Mouse (Mus musculus): ENCODE measurements around the gene Ccdc34. TPM values are rescaled to one million over a fixed set of nuclear protein-coding genes. Genes with fewer than 3 reads are reported as not detected.
A peak's percentile ranks its signal among the peaks of the same experiment; 100 is the strongest.

Ccdc34 gene
- polyA plus RNA-seq, 1 experiment from 2014 or later, result 33.5 TPM

DNA sequence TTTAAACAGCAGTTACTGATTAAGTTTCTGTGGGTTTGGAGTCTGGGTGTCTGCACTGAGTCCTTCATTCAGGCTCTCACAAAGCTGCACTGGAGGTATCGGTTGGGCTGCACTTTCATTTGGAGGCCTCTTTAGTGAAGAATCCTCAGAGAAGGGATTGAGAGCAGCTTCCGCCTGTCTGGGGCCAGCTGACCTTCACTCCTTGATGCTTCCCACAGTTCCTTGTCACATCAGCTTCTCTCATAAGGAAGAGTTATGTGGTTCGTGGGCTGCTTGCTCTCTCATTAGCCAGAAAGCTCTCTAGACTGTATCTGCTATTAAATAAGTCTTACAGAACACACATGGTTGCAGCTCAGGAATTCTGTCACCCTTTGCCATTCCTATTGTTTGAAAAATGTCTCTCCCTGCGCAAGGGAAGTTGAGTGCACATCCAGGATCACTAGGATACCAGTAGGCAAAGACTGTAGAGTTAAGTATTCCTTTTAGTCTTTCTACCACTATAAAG is 173.6 kb downstream of the Ccdc34 start:
- Histone ChIP-seq H3K4me3 (replicated peaks; ENCODE audit: low read length) (no peak overlapping the region), H3K36me3 (ENCODE audit: control insufficient read depth, insufficient read depth) (no peaks in the 10 kb centered on the region), H3K9ac (replicated peaks; ENCODE audit: low read depth, low read length) (no peak overlapping the region), H3K4me1 (replicated peaks; ENCODE audit: control insufficient read depth, insufficient read depth, low read length) (peaks cover 10% of the 10 kb centered on the region), H3K27me3 (replicated peaks; ENCODE audit: control insufficient read depth, insufficient read depth, low read length) (no peaks in the 10 kb centered on the region), H3K9me3 (ENCODE audit: control insufficient read depth, low read length) (no peaks in the 10 kb centered on the region), H3K4me2 (ENCODE audit: low read length) (no peak overlapping the region), H3K27ac (ENCODE audit: low read length) (no peak overlapping the region)
- no peak for ATAC-seq
- 61% methylated on average over 4 of the region's 4 CpGs for WGBS

DNA sequence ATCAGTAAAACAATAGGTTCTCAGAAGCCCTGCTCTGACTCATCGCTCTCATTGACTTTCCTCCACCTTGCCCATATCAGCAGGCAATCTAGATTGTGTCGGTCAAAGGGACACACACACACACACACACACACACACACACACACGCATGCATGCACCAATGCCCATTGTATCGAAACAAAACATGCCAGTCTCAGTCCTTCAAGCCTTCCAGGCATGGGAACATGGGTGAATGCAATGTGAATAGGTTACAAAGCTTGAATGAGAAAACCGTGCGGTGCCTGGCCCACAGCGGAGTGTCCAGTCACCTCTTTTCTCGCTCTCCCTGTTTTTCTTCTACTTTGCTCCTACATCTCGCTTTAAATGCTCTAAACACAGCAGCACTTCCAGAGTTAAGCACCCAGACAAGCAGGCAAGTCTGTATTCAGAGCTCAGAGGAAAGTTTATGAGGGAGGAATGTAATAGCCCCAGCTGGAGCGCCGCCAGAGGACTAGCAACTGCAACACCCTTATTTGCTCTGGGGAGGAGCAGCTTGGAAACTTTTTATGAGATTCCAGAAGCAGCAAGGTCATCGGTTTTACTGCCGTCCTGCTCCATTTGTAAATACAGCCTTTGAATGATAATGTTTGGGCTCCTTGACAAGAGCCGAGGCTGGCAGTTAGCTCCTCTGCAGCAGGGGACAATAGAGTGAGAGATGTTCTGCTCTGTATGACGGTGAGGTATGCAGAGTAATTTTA is 174.5 kb downstream of the Ccdc34 start:
- Histone ChIP-seq H3K9me3 (ENCODE audit: control insufficient read depth, low read length) (no peaks in the 10 kb centered on the region), H3K27ac (ENCODE audit: low read length) (no peak overlapping the region), H3K27me3 (replicated peaks; ENCODE audit: control insufficient read depth, insufficient read depth, low read length) (no peaks in the 10 kb centered on the region), H3K4me1 (replicated peaks; ENCODE audit: control insufficient read depth, insufficient read depth, low read length) (peaks cover 10% of the 10 kb centered on the region), H3K4me3 (replicated peaks; ENCODE audit: low read length) (no peak overlapping the region), H3K9ac (replicated peaks; ENCODE audit: low read depth, low read length) (no peak overlapping the region), H3K36me3 (ENCODE audit: control insufficient read depth, insufficient read depth) (no peaks in the 10 kb centered on the region), H3K4me2 (ENCODE audit: low read length) (peak overlapping the region; percentile 18)
- ATAC-seq, result peak; percentile 59
- WGBS, result 10% methylated on average over 15 of the region's 15 CpGs

DNA sequence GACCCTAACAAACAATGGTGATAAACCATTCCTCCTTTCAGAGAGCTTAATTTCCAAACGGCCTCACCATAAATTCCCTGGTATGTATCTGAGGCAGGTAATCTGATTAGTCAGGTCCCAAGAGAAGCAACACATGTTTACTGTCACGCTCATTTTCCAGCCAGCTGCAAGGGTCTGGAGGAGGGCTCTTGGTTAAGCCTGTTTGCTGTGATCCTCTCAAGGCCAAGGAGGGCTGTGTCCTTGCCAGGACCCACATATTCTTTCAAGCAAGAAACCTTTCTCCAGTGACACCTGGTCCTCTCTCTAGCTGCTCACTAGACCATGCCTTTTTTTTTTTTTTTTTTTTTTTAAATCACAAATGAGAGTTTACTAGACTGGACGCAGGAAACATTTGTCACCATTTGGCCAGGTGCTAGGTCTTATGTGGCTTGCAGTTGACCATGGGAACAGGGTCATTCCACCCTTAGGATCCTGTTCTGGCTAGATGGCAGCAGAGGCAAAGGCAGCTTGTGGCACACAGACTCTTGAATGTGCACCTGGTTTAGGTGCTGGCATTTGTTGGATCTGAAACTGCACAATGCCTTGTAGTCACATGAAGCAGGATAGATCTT is 175.2 kb downstream of the Ccdc34 start:
- no peak for ATAC-seq

DNA sequence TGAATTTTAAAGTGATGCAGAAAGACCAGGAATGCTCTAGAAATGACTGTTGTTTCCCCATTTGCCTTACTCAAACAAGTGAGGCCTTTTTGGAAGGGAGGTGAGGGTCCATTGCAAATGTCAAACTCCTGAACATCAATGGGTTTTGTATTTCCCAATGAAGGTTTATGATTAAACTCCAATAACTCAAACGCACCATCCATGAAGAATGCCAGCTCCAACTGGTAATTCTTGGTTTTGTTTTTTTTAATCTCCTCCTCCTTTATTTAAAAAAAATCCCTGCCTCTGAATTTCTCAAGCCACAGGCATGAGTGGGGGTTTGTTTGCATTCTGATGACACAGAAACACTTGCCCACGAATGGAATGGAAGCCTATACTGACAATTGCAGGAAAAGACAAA is 178.9 kb downstream of the Ccdc34 start:
- H3K9ac ChIP-seq (replicated peaks; ENCODE audit: low read depth, low read length), result no peak overlapping the region
- WGBS, result 86% methylated on average over 2 of the region's 2 CpGs
- no peak overlapping the region for H3K4me2 ChIP-seq (ENCODE audit: low read length)
- no peaks in the 10 kb centered on the region for H3K9me3 ChIP-seq (ENCODE audit: control insufficient read depth, low read length)
- peaks cover 10% of the 10 kb centered on the region for H3K4me1 ChIP-seq (replicated peaks; ENCODE audit: control insufficient read depth, insufficient read depth, low read length)
- no peak overlapping the region for H3K4me3 ChIP-seq (replicated peaks; ENCODE audit: low read length)
- H3K27ac ChIP-seq (ENCODE audit: low read length), result no peak overlapping the region
- no peaks in the 10 kb centered on the region for H3K36me3 ChIP-seq (ENCODE audit: control insufficient read depth, insufficient read depth)
- H3K27me3 ChIP-seq (replicated peaks; ENCODE audit: control insufficient read depth, insufficient read depth, low read length), result no peaks in the 10 kb centered on the region
- ATAC-seq, result no peak

More for the DNA sequence above, 175.2 kb downstream of the Ccdc34 start:
- no peak overlapping the region for H3K9ac ChIP-seq (replicated peaks; ENCODE audit: low read depth, low read length)
- 39% methylated on average over 3 of the region's 3 CpGs for WGBS
- H3K27me3 ChIP-seq (replicated peaks; ENCODE audit: control insufficient read depth, insufficient read depth, low read length), result no peaks in the 10 kb centered on the region
- H3K9me3 ChIP-seq (ENCODE audit: control insufficient read depth, low read length), result no peaks in the 10 kb centered on the region
- H3K4me2 ChIP-seq (ENCODE audit: low read length), result no peak overlapping the region
- peaks cover 10% of the 10 kb centered on the region for H3K4me1 ChIP-seq (replicated peaks; ENCODE audit: control insufficient read depth, insufficient read depth, low read length)
- no peak overlapping the region for H3K4me3 ChIP-seq (replicated peaks; ENCODE audit: low read length)
- H3K36me3 ChIP-seq (ENCODE audit: control insufficient read depth, insufficient read depth), result no peaks in the 10 kb centered on the region
- no peak overlapping the region for H3K27ac ChIP-seq (ENCODE audit: low read length)

DNA sequence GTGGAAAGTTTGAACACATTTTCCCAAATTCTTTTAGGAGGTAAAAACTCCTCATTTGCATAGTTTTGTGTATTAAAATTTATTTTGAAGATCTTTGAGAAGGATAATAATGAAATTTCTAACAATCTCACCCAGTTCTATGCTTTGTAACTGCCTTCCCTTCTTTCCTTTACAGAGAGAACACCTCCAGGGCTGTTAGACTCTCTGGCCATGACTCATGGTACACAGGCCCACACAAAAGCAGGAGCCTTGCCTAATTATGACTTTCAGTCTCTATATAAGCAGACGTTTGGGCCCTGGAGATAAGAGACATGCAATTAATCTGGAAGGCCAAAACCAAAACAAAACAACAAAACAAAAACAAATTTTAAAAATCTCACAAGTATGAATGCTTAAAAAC is 182.0 kb downstream of the Ccdc34 start:
- H3K4me3 ChIP-seq (replicated peaks; ENCODE audit: low read length), result no peak overlapping the region
- H3K4me1 ChIP-seq (replicated peaks; ENCODE audit: control insufficient read depth, insufficient read depth, low read length), result no peaks in the 10 kb centered on the region
- H3K36me3 ChIP-seq (ENCODE audit: control insufficient read depth, insufficient read depth), result no peaks in the 10 kb centered on the region
- no peak for ATAC-seq
- WGBS, result 23% methylated on average over 1 of the region's 1 CpGs
- no peak overlapping the region for H3K4me2 ChIP-seq (ENCODE audit: low read length)
- no peak overlapping the region for H3K9ac ChIP-seq (replicated peaks; ENCODE audit: low read depth, low read length)
- no peaks in the 10 kb centered on the region for H3K9me3 ChIP-seq (ENCODE audit: control insufficient read depth, low read length)
- no peak overlapping the region for H3K27ac ChIP-seq (ENCODE audit: low read length)
- H3K27me3 ChIP-seq (replicated peaks; ENCODE audit: control insufficient read depth, insufficient read depth, low read length), result peaks cover 2% of the 10 kb centered on the region

DNA sequence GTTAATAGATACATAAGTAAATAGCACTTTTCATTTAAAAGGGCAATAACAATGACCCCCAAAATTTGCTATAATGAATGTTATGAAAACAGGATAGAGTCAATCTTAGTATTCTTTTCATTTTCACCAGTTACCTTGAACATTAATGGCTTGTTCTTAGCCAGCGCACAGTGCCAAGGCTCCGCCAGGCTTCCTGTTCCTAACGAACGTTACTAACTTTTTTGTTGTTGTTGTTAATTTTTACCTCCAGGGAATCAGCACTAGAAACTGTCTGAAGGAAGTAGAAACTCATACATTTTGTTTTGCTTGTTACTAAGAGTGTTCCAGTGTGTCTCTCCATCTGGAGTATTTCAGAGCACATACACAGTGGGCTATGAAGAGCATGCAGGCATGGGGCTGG is 184.2 kb downstream of the Ccdc34 start:
- Histone ChIP-seq H3K27me3 (replicated peaks; ENCODE audit: control insufficient read depth, insufficient read depth, low read length) (peaks cover 4% of the 10 kb centered on the region), H3K36me3 (ENCODE audit: control insufficient read depth, insufficient read depth) (no peaks in the 10 kb centered on the region), H3K27ac (ENCODE audit: low read length) (no peak overlapping the region), H3K9ac (replicated peaks; ENCODE audit: low read depth, low read length) (no peak overlapping the region), H3K4me2 (ENCODE audit: low read length) (no peak overlapping the region), H3K4me1 (replicated peaks; ENCODE audit: control insufficient read depth, insufficient read depth, low read length) (no peaks in the 10 kb centered on the region), H3K9me3 (ENCODE audit: control insufficient read depth, low read length) (no peaks in the 10 kb centered on the region), H3K4me3 (replicated peaks; ENCODE audit: low read length) (no peak overlapping the region)
- no peak for ATAC-seq
- 58% methylated on average over 4 of the region's 4 CpGs for WGBS

DNA sequence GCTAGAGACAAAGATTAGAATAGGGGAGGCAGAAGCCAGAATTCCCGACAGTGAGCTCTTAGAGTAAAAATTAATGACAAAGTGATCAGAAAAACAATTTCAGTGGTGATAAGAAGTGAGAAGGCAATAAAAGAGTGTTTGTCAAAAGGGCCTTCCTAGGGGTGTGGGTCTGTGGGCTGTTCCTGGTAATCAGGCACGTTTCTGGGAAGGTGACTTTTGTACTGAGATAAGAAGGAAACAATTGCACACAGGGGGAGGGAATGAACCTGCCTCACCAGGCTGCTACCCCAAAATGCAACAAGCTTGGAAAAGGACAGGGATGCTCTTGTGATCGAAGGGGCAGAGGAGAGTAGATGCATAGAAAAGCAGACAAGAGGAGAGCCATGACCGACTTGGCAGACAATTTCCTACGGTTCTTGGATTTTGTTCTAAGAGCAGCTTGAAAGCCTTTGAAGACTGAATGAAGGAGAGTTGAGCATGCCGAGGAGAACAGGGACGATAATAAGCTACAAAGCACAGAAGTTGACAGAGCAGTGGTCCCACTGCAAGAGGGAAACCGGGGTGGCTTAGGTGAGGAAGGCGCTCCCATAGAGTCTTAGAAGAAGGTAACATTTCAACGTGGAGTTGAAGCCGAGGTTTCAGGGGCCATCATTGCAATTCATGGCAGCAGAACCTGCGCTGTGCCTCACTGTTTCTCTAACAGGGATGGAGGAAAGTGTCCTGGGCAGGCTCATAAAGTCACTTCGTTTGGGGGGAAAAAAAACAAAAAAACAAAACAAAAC is 185.3 kb downstream of the Ccdc34 start:
- Histone ChIP-seq H3K9me3 (ENCODE audit: control insufficient read depth, low read length) (no peaks in the 10 kb centered on the region), H3K36me3 (ENCODE audit: control insufficient read depth, insufficient read depth) (no peaks in the 10 kb centered on the region), H3K4me1 (replicated peaks; ENCODE audit: control insufficient read depth, insufficient read depth, low read length) (no peaks in the 10 kb centered on the region), H3K27ac (ENCODE audit: low read length) (no peak overlapping the region), H3K4me3 (replicated peaks; ENCODE audit: low read length) (no peak overlapping the region), H3K9ac (replicated peaks; ENCODE audit: low read depth, low read length) (no peak overlapping the region), H3K27me3 (replicated peaks; ENCODE audit: control insufficient read depth, insufficient read depth, low read length) (peaks cover 4% of the 10 kb centered on the region), H3K4me2 (ENCODE audit: low read length) (no peak overlapping the region)
- ATAC-seq, result no peak
- WGBS, result 40% methylated on average over 13 of the region's 13 CpGs

DNA sequence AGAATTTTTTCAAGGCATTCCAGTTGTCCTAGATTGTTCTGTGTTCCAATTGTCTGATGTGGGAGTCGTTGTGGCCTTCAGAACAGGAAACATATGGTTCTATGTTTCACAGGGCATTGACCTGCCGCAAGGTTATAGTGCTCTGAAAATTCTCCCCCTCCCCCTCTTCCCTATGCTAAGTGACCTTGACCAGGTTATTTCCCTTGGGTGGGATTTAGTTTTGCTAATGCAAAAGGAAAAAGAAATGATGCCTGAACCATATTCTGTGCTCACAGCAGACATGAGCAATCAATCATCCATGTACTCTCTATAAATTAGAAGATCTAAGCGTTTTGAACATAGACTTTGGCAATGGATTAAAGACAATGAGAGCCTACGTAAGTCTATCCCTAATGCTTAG is 186.6 kb downstream of the Ccdc34 start:
- WGBS, result 81% methylated on average over 4 of the region's 4 CpGs
- H3K4me1 ChIP-seq (replicated peaks; ENCODE audit: control insufficient read depth, insufficient read depth, low read length), result no peaks in the 10 kb centered on the region
- peaks cover 4% of the 10 kb centered on the region for H3K27me3 ChIP-seq (replicated peaks; ENCODE audit: control insufficient read depth, insufficient read depth, low read length)
- no peak overlapping the region for H3K4me2 ChIP-seq (ENCODE audit: low read length)
- H3K27ac ChIP-seq (ENCODE audit: low read length), result no peak overlapping the region
- no peak overlapping the region for H3K9ac ChIP-seq (replicated peaks; ENCODE audit: low read depth, low read length)
- ATAC-seq, result no peak
- H3K4me3 ChIP-seq (replicated peaks; ENCODE audit: low read length), result no peak overlapping the region
- H3K9me3 ChIP-seq (ENCODE audit: control insufficient read depth, low read length), result no peaks in the 10 kb centered on the region
- no peaks in the 10 kb centered on the region for H3K36me3 ChIP-seq (ENCODE audit: control insufficient read depth, insufficient read depth)

DNA sequence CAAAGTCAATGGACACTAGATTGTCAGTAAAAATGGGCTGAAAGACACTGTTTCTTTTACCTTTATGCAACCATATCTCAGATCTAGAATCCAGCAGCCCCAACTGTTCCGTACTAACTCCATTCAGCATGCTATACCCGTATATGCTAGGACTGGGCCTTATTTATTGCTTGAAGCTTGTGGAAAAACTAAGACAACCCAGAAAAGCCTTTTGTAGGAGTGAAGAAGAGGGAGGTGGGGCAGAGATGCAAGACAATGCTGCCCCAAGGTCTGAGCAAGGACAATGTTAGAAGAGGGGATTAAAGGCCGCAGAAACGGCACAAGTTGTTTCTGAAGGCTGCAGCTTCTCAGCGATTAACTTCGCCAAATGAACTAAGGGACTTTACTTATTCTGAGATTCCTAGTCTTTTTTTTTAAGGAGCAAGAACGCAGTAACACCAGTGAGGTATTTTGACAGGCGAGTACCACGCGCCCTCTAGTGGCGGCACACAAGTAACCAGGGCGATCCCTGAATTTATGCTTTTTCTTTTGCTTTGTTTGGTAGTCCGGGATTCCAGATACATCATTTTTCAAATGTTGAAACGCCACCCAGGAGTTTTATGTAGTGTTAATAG is 187.2 kb downstream of the Ccdc34 start:
- WGBS, result 7% methylated on average over 14 of the region's 14 CpGs
- H3K4me1 ChIP-seq (replicated peaks; ENCODE audit: control insufficient read depth, insufficient read depth, low read length), result no peaks in the 10 kb centered on the region
- ATAC-seq, result peak; percentile 75
- H3K27ac ChIP-seq (ENCODE audit: low read length), result no peak overlapping the region
- no peak overlapping the region for H3K9ac ChIP-seq (replicated peaks; ENCODE audit: low read depth, low read length)
- H3K27me3 ChIP-seq (replicated peaks; ENCODE audit: control insufficient read depth, insufficient read depth, low read length), result peaks cover 4% of the 10 kb centered on the region
- no peaks in the 10 kb centered on the region for H3K36me3 ChIP-seq (ENCODE audit: control insufficient read depth, insufficient read depth)
- H3K4me3 ChIP-seq (replicated peaks; ENCODE audit: low read length), result no peak overlapping the region
- no peaks in the 10 kb centered on the region for H3K9me3 ChIP-seq (ENCODE audit: control insufficient read depth, low read length)
- H3K4me2 ChIP-seq (ENCODE audit: low read length), result peak overlapping the region; percentile 28; the same call in 1 of the 2 replicates
